Mouse (Mus musculus) neural tube, embryonic 11.5 days (tissue): ENCODE data around the gene Slc7a1. TPM values are rescaled to one million over a fixed set of nuclear protein-coding genes. Genes with fewer than 3 reads are reported as not detected.
"Not testable (repeated sequence)": the region's sequence is repeated elsewhere in the genome, so short reads cannot be mapped to it uniquely, and the experiment has no call there.

ENCODE experiments used
- ATAC-seq: fragments of 200-750 bp; cut with Nextera tagmentation; 2 replicates; pipeline ENCODE4 v1.8.0; 2017; ENCODE audit warnings: moderate number of reproducible peaks, mild to moderate bottlenecking, moderate TSS enrichment, moderate library complexity; ENCODE audit not compliant: insufficient read depth, low FRiP score, low TSS enrichment
- DNase-seq: peaks from one replicate; pipeline ENCODE4 v3.0.0-alpha.2; 2015; ENCODE audit warnings: low spot score
- H3K27ac ChIP-seq: fragments of 300-500 bp; sonication (generic); 2 replicates; pipeline ENCODE4 v1.5.1; 2014; ENCODE audit warnings: low read depth, mild to moderate bottlenecking, low read length
- H3K27me3 ChIP-seq: fragments of 300-500 bp; sonication (generic); 2 replicates; pipeline ENCODE4 v1.6.1; 2014; ENCODE audit warnings: mild to moderate bottlenecking, low read length, mixed read lengths; ENCODE audit not compliant: control insufficient read depth, insufficient read depth
- H3K36me3 ChIP-seq: fragments of 300-500 bp; sonication (generic); 2 replicates; pipeline ENCODE4 v1.6.1; 2014; ENCODE audit warnings: mild to moderate bottlenecking, low read length, moderate library complexity, mixed read lengths; ENCODE audit not compliant: control insufficient read depth, insufficient read depth
- H3K4me1 ChIP-seq: fragments of 300-500 bp; sonication (generic); 2 replicates; pipeline ENCODE4 v1.6.1; 2014; ENCODE audit warnings: low read length, mixed read lengths; ENCODE audit not compliant: control insufficient read depth, insufficient read depth
- H3K4me2 ChIP-seq: fragments of 300-500 bp; sonication (generic); 2 replicates; pipeline ENCODE4 v1.6.1; 2014; ENCODE audit warnings: low read depth, mild to moderate bottlenecking, moderate library complexity
- H3K4me3 ChIP-seq: fragments of 300-500 bp; sonication (generic); 2 replicates; pipeline ENCODE4 v1.5.1; 2014; ENCODE audit warnings: low read depth, low read length
- H3K9ac ChIP-seq: fragments of 300-500 bp; sonication (generic); 2 replicates; pipeline ENCODE4 v1.6.1; 2014; ENCODE audit warnings: mild to moderate bottlenecking, low read length
- H3K9me3 ChIP-seq: fragments of 300-500 bp; sonication (generic); 2 replicates; pipeline ENCODE4 v1.6.1; 2016; ENCODE audit warnings: low read length; ENCODE audit not compliant: control insufficient read depth
- WGBS: fragments of 180-500 bp; shearing (Covaris S2); extraction: QIAGEN DNeasy Blood & Tissue Kit; methylation state at CpG from one replicate; pipeline ENCODE4 v1.1.7; 2014; 5-methylcytosine and 5-hydroxymethylcytosine counted together
- polyA plus RNA-seq: library from polyadenylated mRNA; unstranded; fragments of >200 nt; fragmentation: Nextera tagmentation; extraction: Ambion mirVana; gene quantifications from 2 replicates; pipeline ENCODE4 v1.2.1, GENCODE M21; 2014

Gene Slc7a1
- polyA plus RNA-seq, 1 experiment from 2014 or later = 27.1 TPM

DNA sequence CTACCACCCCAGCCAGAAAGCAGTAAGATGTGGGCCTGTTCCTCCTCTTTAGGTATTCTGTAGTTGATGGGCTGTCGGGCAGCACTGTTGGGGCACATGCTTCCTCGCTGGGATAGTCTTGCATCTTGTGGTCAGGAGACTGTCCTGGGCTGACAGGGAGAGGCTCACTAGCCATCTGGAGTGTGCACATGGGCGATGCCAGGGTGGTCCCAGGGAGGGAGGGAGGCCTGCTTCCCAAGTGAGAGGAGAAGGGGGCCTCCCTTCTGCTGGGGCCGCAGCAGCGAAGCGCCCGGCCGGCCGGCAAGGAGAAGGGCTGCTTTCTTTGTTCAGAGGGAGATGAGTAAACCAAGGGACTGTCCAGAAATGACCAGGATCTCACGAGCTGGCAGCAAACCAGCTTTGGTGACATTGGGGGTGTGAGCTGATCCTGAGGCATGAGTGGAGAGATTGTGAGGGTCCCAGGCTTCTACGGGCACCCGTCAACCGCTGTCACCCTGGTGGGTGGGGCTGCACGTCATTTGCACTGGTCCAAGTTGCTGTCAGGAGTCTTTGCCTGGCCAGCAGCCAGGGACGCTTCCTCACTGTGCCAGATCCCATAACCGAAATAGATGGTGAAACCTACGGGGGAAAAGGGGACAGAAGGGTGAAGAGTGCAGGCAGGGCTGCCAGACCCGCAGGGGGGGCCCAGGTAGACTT, 67.6 kb downstream of the Slc7a1 start:
- Histone ChIP-seq H3K4me3 (no peak overlapping the region), H3K9me3 (no peaks in the 10 kb centered on the region), H3K36me3 (no peaks in the 10 kb centered on the region; the same call in none of the 2 replicates), H3K9ac (no peak overlapping the region), H3K27me3 (no peaks in the 10 kb centered on the region), H3K4me1 (no peaks in the 10 kb centered on the region), H3K27ac (no peak overlapping the region), H3K4me2 (no peak overlapping the region)
- WGBS = 90% methylated on average over 18 of the region's 18 CpGs
- DNase-seq = no peak
- ATAC-seq = no peak

DNA sequence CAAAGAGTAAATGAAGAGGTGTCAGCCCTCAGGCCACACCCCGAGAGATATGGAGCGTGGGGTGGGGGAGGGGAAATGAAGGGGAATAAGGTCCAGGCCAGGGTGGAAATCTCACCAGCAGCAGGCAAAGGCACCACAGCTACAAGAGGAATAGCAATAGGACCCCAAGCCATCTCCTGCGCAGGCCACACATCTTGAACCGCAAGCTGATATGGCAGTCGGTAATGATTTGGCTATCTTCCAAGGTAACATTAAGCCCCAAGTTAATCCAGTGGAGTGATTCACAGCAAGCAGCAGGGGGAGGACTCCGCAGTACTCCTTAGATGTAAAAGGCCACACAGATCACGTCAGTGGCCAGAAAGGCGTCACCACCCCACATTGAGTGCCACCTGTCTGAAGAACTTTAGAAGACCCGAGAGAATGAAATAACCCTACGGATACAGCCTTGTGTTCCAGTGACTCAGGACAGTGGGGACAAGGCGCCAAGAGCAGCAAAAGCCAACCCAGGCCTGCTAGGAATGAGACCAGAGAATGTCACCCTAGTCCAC, 68.4 kb downstream of the Slc7a1 start:
- H3K4me2 ChIP-seq = no peak overlapping the region
- H3K4me1 ChIP-seq = no peaks in the 10 kb centered on the region
- no peak overlapping the region for H3K9ac ChIP-seq
- no peak for DNase-seq
- no peaks in the 10 kb centered on the region for H3K27me3 ChIP-seq
- no peak overlapping the region for H3K4me3 ChIP-seq
- ATAC-seq = no peak
- no peaks in the 10 kb centered on the region for H3K9me3 ChIP-seq
- WGBS = 91% methylated on average over 11 of the region's 11 CpGs
- H3K36me3 ChIP-seq = no peaks in the 10 kb centered on the region; the same call in none of the 2 replicates
- no peak overlapping the region for H3K27ac ChIP-seq

DNA sequence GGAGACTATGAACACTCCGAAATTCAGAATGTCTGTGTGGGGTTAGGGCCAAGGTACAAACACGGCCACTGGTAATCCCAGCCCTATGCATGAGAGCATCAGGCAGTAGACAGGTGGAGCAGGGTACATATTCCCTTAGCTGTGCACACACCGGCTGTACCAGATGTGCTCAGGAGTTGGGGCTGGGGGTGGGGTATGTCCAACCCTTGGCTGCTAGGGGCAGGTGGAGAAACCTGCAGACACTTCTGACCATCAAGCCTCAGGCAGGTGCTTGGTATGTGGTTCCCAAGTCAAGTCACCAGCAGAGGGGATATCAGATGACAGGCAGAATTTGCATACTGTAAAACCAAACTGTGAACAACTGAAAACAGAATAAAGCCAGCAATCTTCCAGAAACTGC, 70.7 kb downstream of the Slc7a1 start:
- Histone ChIP-seq H3K36me3 (no peaks in the 10 kb centered on the region; the same call in none of the 2 replicates), H3K4me3 (no peak overlapping the region), H3K27me3 (no peaks in the 10 kb centered on the region), H3K9ac (no peak overlapping the region), H3K27ac (no peak overlapping the region), H3K4me1 (no peaks in the 10 kb centered on the region), H3K9me3 (no peaks in the 10 kb centered on the region), H3K4me2 (no peak overlapping the region)
- no peak for DNase-seq
- ATAC-seq = no peak
- 95% methylated on average over 3 of the region's 3 CpGs for WGBS

DNA sequence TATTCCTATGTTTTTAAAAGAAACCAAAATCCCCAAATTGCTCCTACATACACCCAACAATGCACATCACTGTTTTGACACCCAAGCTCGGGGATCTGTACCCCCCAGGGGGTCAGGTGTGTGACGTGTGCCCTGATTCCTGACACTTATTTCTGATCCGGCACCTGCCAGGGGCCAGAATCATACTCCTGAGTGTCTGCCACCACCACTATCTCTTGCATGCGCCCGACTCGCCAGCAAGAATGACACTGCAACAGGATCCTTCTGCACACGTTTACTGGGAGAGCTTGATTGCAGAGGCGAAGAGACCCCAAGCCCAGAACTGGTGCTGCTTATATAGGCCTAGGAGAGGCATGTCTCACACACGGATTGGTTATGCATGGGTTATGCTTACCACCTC, 73.4 kb downstream of the Slc7a1 start:
- DNase-seq, H3K9ac ChIP-seq, H3K4me3 ChIP-seq, H3K4me2 ChIP-seq, H3K27me3 ChIP-seq, ATAC-seq, H3K36me3 ChIP-seq, H3K9me3 ChIP-seq, H3K4me1 ChIP-seq, H3K27ac ChIP-seq: not testable (repeated sequence)
- 97% methylated on average over 9 of the region's 9 CpGs for WGBS

DNA sequence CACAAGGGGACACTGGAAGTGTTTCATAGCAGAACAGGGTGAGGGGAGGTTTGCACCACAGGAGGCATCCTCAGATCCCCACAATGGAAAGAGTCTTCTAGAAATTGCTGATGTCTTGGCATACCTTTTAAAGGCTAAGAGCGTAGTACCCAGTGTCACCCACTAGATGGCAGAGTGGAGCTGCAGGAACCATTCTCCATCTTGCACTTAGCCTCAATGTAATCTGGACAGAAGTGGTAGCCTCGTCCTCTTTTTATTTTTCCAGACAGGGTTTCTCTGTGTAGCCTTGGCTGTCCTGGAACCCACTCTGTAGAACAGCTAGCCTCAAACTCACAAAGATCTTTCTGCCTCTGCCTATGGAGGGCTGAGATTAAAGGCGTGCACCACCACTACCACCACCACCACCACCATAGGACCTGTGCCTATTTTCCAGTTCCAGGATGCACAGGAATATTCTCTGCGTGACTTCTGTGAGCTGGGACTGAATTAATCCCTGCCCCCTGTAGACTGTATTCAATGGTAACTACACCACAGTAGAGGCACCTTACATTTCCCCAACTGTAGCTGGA, 74.3 kb downstream of the Slc7a1 start:
- no peaks in the 10 kb centered on the region for H3K9me3 ChIP-seq
- no peak for ATAC-seq
- H3K9ac ChIP-seq = no peak overlapping the region
- 53% methylated on average over 4 of the region's 4 CpGs for WGBS
- no peaks in the 10 kb centered on the region for H3K27me3 ChIP-seq
- DNase-seq = peak; percentile 63
- H3K4me1 ChIP-seq = no peaks in the 10 kb centered on the region
- no peak overlapping the region for H3K4me3 ChIP-seq
- H3K27ac ChIP-seq = no peak overlapping the region
- no peaks in the 10 kb centered on the region for H3K36me3 ChIP-seq
- no peak overlapping the region for H3K4me2 ChIP-seq

DNA sequence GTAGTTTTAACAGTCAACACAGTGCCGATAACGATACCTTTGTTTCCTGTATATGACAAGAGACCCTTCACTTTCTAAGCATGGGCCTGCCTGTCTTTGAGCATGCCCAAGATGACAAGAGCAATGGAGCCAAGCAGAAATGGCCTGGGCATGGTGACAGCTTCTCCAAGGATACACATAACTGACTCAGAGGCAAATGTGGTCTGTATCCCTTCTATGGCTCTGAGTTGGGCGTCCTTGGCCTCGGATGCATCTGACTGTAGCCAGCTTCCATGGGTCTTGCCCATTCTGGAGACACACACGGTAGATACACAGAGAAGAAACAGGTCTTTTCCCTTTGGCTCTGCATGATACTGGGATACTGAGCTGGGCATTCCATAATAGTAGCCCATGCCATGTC, 84.8 kb downstream of the Slc7a1 start:
- Histone ChIP-seq H3K9me3 (no peaks in the 10 kb centered on the region), H3K4me1 (no peaks in the 10 kb centered on the region), H3K27ac (no peak overlapping the region), H3K36me3 (no peaks in the 10 kb centered on the region), H3K9ac (no peak overlapping the region), H3K4me2 (no peak overlapping the region), H3K27me3 (no peaks in the 10 kb centered on the region), H3K4me3 (no peak overlapping the region)
- DNase-seq = no peak
- ATAC-seq = no peak
- WGBS = 92% methylated on average over 5 of the region's 5 CpGs

DNA sequence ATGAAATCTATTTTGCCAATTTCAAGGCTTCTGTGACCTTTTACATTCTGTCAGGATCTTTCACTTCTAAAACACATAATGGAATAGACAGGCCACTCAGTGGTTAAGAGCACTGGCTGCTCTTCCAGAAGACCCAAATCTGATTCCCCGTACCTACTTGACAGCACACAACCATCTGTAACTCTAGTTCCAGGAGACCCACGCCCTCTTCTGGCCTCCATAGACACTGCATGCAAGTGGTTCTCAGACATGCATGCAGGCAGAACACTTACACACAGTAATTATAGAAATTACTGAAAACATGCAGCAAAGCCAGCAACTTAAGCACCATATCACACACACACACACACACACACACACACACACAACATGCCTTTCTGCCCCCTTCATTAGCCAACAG, 87.3 kb downstream of the Slc7a1 start:
- no peaks in the 10 kb centered on the region for H3K9me3 ChIP-seq
- H3K4me2 ChIP-seq = no peak overlapping the region
- no peaks in the 10 kb centered on the region for H3K36me3 ChIP-seq
- DNase-seq (no peak), ATAC-seq (no peak)
- no peaks in the 10 kb centered on the region for H3K4me1 ChIP-seq
- no peaks in the 10 kb centered on the region for H3K27me3 ChIP-seq
- H3K27ac ChIP-seq = no peak overlapping the region
- no peak overlapping the region for H3K4me3 ChIP-seq
- WGBS = 65% methylated on average over 2 of the region's 2 CpGs
- H3K9ac ChIP-seq = no peak overlapping the region

DNA sequence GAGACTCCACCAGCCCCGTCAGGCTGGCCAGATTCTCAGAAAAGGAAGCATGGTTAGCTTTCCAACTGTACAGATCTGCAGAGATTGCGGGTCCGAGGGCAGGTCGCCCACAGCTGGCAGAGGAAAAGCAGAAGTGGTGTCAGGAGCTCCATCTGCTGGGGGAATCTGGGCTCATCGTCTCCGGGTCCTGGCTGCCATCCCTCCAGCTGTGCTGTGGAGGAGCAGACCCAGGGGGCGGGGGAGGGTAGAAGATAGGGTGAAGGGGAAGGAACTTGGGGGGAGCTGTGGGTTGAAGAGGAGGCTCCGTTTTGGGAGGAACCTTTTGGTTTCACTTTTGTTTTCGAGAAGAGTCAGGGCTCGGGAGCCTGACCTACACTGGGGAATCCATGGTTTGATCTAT, 88.9 kb downstream of the Slc7a1 start:
- WGBS = 81% methylated on average over 10 of the region's 10 CpGs

DNA sequence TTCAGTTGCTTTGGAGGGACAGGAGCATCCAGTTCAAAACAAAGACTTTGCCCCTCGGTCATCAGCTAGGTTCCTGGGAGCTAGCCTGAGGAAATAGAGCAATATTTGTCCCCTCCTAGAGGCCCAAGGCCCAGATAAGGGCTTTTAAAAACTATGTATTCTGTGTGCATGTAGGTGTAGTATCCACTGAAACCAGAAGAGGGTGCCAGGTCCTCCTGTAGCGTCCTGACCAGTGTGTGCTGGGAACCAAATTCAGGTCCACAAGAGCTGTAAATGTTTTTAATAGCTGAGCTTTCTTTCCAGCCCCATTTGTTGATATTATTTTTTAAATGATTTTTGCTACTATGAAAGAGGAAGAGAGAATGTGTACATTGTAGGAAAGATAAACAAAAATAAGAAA, 95.6 kb downstream of the Slc7a1 start:
- DNase-seq = no peak
- H3K9me3 ChIP-seq = no peaks in the 10 kb centered on the region
- no peak overlapping the region for H3K4me3 ChIP-seq
- no peak overlapping the region for H3K4me2 ChIP-seq
- no peak overlapping the region for H3K27ac ChIP-seq
- H3K9ac ChIP-seq = no peak overlapping the region
- H3K4me1 ChIP-seq = no peaks in the 10 kb centered on the region
- no peak for ATAC-seq
- H3K36me3 ChIP-seq = no peaks in the 10 kb centered on the region
- no peaks in the 10 kb centered on the region for H3K27me3 ChIP-seq
- WGBS = 93% methylated on average over 2 of the region's 2 CpGs

More for the DNA sequence above, 88.9 kb downstream of the Slc7a1 start:
- Histone ChIP-seq H3K4me1 (no peaks in the 10 kb centered on the region), H3K4me3 (no peak overlapping the region), H3K9me3 (no peaks in the 10 kb centered on the region), H3K36me3 (no peaks in the 10 kb centered on the region), H3K9ac (no peak overlapping the region), H3K27me3 (no peaks in the 10 kb centered on the region), H3K27ac (no peak overlapping the region), H3K4me2 (no peak overlapping the region)
- ATAC-seq (no peak), DNase-seq (no peak)
